Mouse (Mus musculus): ENCODE results near the gene Zfp296. TPM values are rescaled to one million over a fixed set of nuclear protein-coding genes. Genes with fewer than 3 reads are reported as not detected.

The Zfp296 gene
- polyA plus RNA-seq, 1 experiment = not detected

DNA sequence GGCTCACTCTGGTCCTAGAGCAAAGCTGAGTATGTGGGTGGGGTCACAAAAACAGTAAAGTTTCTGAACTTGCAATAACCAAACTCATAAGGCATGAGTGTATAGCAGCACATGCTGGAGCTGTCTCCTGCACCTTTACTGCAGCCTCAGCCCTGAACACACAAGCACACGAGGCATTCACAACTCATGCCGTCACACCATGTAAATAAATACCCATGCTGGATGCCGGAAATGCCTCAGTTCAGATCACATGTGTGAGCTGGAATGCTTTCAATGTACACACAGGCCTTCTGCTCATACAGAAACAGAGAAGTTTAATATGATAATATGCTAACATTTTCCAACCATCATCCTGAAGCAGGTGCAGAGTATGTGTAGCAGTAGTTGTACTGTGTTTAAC lies 31.1 kb upstream of the Zfp296 start:
- WGBS = 27% methylated on average over 3 of the region's 3 CpGs
- no peak overlapping the region for H3K27ac ChIP-seq (ENCODE audit: insufficient read depth, low read depth, low read length)
- peaks cover 41% of the 10 kb centered on the region for H3K4me1 ChIP-seq (ENCODE audit: control insufficient read depth, insufficient read depth, low read length)
- no peak for TF ChIP-seq CTCF (IDR thresholded peaks at IDR 0.05; ENCODE audit: insufficient read depth, low read depth, low read length)
- TF ChIP-seq POLR2A (IDR thresholded peaks at IDR 0.05; ENCODE audit: insufficient read depth, low read depth, low read length) = no peak
- no peak overlapping the region for H3K4me3 ChIP-seq (ENCODE audit: insufficient read depth, low read depth, low read length)

DNA sequence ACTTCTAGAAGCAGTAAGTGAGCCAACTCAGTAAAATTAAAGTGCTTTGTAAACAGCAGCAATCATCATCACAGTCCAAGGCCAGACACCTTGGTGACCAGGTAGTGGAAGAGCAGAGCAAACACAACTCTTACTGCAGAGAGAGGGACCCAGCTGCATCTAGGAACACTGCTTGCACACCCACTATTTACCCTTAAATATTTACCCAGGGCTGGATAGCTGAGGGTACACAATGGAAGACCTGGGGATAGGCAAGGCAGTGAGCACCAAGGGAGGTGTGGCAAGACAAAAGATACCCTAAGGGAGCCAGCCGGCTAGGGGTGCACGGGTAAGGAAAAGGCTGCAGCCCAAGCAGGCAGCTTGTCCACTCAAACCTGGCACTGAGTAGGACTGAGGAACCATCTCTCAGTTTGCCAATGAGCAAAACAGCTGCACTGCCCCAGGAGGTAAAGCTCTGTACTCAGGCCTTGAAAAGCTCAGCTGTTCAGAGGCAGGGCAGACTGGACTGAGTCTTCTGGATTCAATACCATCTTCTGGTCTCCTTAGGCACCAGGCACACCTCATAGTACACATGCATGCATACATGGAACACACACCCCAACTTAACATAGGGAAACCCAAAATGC lies 29.6 kb upstream of the Zfp296 start:
- WGBS = 48% methylated on average over 2 of the region's 2 CpGs
- H3K27ac ChIP-seq (ENCODE audit: insufficient read depth, low read depth, low read length) = no peak overlapping the region
- TF ChIP-seq POLR2A (IDR thresholded peaks at IDR 0.05; ENCODE audit: insufficient read depth, low read depth, low read length) = no peak
- no peak for TF ChIP-seq CTCF (IDR thresholded peaks at IDR 0.05; ENCODE audit: insufficient read depth, low read depth, low read length)

DNA sequence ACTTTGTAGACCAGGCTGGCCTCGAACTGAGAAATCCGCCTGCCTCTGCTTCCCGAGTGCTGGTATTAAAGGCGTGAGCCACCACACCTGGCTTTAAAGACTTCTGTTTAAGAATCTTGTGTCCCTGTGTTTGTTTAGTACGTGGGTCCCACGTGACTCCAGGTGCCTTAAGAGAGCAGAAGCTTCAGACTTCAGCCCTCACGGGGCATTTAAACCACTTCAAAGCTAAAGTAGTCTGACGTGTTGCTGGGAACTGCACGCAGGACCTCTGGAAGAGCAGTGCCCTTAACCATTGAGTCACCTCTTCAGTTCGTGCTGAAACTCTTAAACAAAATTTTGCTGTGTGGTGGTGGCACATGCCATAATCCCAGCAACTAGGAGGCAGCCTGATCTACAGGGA lies 27.7 kb upstream of the Zfp296 start:
- WGBS = 94% methylated on average over 10 of the region's 10 CpGs

More for the DNA sequence above, 29.6 kb upstream of the Zfp296 start:
- Histone ChIP-seq H3K4me3 (ENCODE audit: insufficient read depth, low read depth, low read length) (no peak overlapping the region), H3K4me1 (ENCODE audit: control insufficient read depth, insufficient read depth, low read length) (peaks cover 35% of the 10 kb centered on the region)

DNA sequence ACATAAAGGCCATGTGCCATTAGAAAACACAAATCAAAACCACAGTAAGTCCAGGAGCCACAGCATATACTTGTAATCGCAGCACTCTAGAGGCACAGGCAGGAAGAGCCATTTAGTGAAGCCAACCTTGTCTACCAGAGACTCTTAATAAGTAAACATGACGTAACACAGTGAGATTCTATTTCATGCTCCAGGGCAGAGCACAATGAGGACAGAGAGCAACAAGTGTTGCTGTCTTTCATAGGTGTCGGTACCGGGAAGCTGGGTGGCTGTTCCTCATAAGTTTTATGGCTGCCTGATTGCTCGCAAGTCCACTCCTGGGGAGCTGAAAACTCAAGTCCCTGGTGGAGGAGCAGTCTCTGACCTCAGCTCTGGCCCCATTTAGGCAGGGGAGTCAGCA lies 25.5 kb upstream of the Zfp296 start:
- WGBS = 79% methylated on average over 5 of the region's 5 CpGs
- TF ChIP-seq POLR2A (IDR thresholded peaks at IDR 0.05; ENCODE audit: insufficient read depth, low read depth, low read length) (no peak), CTCF (IDR thresholded peaks at IDR 0.05; ENCODE audit: insufficient read depth, low read depth, low read length) (no peak)
- H3K27ac ChIP-seq (ENCODE audit: insufficient read depth, low read depth, low read length) = no peak overlapping the region
- H3K4me3 ChIP-seq (ENCODE audit: insufficient read depth, low read depth, low read length) = no peak overlapping the region
- peaks cover 48% of the 10 kb centered on the region for H3K4me1 ChIP-seq (ENCODE audit: control insufficient read depth, insufficient read depth, low read length)

More for the DNA sequence above, 27.7 kb upstream of the Zfp296 start:
- TF ChIP-seq CTCF (IDR thresholded peaks at IDR 0.05; ENCODE audit: insufficient read depth, low read depth, low read length) = no peak
- Histone ChIP-seq H3K4me3 (ENCODE audit: insufficient read depth, low read depth, low read length) (no peak overlapping the region), H3K27ac (ENCODE audit: insufficient read depth, low read depth, low read length) (no peak overlapping the region), H3K4me1 (ENCODE audit: control insufficient read depth, insufficient read depth, low read length) (peaks cover 48% of the 10 kb centered on the region)

DNA sequence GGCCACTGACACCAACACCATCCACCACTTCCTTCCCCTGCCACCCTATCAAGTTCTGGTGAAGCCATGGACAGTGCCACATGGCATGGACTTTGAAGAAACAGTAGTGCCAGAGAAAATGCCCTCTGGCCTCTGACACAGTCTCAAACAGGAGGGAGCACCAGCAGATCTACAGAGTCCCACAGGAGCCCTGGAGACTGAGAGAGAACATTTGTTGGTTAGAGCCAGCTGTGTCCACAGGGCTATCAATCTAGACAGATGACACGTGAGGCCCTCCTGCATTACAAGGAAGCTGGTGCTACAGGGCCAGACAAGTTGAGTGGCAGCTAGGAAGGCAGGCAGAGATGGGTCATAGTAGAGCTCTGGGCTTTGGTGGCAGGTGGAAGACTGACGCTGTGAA lies 24.6 kb upstream of the Zfp296 start:
- no peak for TF ChIP-seq CTCF (IDR thresholded peaks at IDR 0.05; ENCODE audit: insufficient read depth, low read depth, low read length)
- no peak for TF ChIP-seq POLR2A (IDR thresholded peaks at IDR 0.05; ENCODE audit: insufficient read depth, low read depth, low read length)
- Histone ChIP-seq H3K4me3 (ENCODE audit: insufficient read depth, low read depth, low read length) (no peak overlapping the region), H3K4me1 (ENCODE audit: control insufficient read depth, insufficient read depth, low read length) (peaks cover 53% of the 10 kb centered on the region), H3K27ac (ENCODE audit: insufficient read depth, low read depth, low read length) (no peak overlapping the region)
- 69% methylated on average over 2 of the region's 2 CpGs for WGBS

DNA sequence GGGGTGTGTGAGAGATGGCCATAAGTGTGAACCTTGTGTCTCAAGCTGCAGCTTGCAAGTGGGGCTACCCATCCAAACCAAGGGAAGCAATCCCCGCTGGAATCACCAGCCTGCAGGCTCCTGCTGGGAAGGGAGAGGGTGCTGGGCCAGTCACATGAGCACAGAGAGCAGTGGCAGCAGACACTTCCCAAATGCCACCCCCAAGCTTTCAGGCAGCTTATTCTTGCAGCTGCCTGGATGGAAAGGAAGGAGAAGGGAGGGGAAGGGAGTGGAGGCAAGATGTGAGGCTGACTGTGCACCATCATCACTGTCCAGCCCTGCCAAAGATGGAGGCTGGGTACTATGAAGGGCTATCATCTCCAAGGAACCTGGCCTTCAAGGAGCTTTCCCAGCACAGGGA lies 22.9 kb upstream of the Zfp296 start:
- 10% methylated on average over 1 of the region's 1 CpGs for WGBS
- Histone ChIP-seq H3K4me1 (ENCODE audit: control insufficient read depth, insufficient read depth, low read length) (peaks cover 62% of the 10 kb centered on the region), H3K4me3 (ENCODE audit: insufficient read depth, low read depth, low read length) (no peak overlapping the region), H3K27ac (ENCODE audit: insufficient read depth, low read depth, low read length) (peak overlapping the region; percentile 81)
- TF ChIP-seq CTCF (IDR thresholded peaks at IDR 0.05; ENCODE audit: insufficient read depth, low read depth, low read length) (no peak), POLR2A (IDR thresholded peaks at IDR 0.05; ENCODE audit: insufficient read depth, low read depth, low read length) (no peak)

DNA sequence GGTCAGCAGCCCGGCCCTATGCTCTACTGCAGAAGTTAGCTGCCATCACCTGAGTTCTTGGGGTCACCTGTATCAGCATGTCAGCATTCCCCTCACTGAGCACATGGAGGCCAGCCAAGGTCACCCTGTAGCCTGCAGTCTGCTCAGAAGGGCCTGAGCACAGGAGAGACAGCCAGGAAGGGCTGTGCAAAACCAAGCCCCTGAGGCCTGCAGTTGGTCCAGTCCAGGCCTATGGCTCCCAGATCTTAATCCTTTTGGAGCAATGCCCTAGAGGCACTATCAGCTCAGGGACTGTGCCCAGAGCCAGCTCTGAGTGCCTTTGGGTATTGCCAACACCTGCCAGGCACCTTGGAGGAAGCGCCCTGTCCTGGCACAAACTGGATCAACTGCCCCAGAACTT lies 20.0 kb upstream of the Zfp296 start:
- Histone ChIP-seq H3K4me1 (ENCODE audit: control insufficient read depth, insufficient read depth, low read length) (peaks cover 67% of the 10 kb centered on the region), H3K4me3 (ENCODE audit: insufficient read depth, low read depth, low read length) (no peak overlapping the region), H3K27ac (ENCODE audit: insufficient read depth, low read depth, low read length) (no peak overlapping the region)
- 87% methylated on average over 2 of the region's 2 CpGs for WGBS
- no peak for TF ChIP-seq CTCF (IDR thresholded peaks at IDR 0.05; ENCODE audit: insufficient read depth, low read depth, low read length)
- no peak for TF ChIP-seq POLR2A (IDR thresholded peaks at IDR 0.05; ENCODE audit: insufficient read depth, low read depth, low read length)

DNA sequence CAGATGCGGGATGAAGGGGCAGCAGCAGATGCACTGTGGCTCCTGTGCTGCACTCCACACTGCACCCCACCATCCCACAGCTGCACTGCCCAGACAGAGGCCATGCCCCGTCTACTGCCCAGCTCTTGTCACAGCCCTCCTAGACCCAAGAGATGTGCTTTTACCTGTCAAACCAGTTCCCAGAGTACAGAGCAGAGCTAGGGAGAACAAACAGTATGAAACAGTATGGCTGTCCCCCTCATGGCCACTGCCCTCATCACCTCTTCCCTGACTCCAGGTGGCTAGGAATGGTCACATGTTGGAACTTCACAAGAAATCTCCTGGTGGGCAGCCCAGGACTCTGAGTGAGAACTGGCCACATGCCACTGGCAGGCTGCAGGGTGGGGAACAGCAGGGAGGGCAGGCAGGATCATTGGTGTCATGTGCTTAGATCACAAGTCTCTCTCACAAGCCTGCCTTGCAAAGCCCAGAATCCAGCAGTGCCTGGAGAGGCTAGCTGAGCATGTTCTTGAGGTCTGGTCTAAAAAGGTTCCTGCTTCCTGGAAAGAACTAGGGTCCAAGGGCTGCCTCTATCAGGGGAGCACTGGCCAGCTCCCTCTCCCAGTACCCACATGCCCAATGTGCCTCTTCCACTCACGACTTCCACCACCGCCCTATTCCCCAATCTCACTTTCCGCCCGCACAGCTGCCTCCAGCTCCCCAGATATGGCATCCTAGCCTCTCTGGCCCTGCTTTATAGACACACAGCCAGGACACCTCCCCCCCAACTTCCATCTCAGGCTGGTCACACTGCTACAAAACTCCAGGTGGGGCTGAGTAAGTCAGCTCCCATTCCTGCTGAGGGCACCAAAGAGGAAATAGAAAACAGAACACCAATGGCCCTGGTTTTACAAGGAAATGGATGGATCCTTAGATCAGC lies 18.8 kb upstream of the Zfp296 start:
- TF ChIP-seq CTCF (IDR thresholded peaks at IDR 0.05; ENCODE audit: insufficient read depth, low read depth, low read length) (no peak), POLR2A (IDR thresholded peaks at IDR 0.05; ENCODE audit: insufficient read depth, low read depth, low read length) (no peak)
- Histone ChIP-seq H3K4me3 (ENCODE audit: insufficient read depth, low read depth, low read length) (no peak overlapping the region), H3K4me1 (ENCODE audit: control insufficient read depth, insufficient read depth, low read length) (peaks cover 60% of the 10 kb centered on the region), H3K27ac (ENCODE audit: insufficient read depth, low read depth, low read length) (0 out of 2 replicates have a peak overlapping the region, but pooled peaks have one; percentile 2)
- 65% methylated on average over 6 of the region's 6 CpGs for WGBS

DNA sequence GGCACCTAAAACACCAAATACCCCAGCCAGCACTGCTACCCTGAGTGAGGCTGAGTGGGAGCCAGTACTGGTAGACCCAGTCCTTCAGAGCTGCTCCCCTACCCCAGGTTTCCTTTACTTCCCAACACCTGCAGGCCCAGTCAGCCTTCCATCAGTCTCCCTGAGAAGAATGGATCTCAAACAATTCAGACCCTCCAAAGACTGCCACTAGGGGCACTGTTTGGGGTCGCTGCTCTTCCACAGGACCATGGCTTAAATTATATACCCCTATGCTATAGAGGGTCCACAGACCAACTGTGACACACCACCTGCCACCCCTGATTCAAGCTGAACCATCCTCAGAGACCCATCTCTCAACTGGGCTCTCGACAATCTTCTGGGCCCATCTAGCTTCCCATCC lies 18.1 kb upstream of the Zfp296 start:
- Histone ChIP-seq H3K4me3 (ENCODE audit: insufficient read depth, low read depth, low read length) (no peak overlapping the region), H3K27ac (ENCODE audit: insufficient read depth, low read depth, low read length) (0 out of 2 replicates have a peak overlapping the region, but pooled peaks have one; percentile 2), H3K4me1 (ENCODE audit: control insufficient read depth, insufficient read depth, low read length) (peaks cover 56% of the 10 kb centered on the region)
- no peak for TF ChIP-seq POLR2A (IDR thresholded peaks at IDR 0.05; ENCODE audit: insufficient read depth, low read depth, low read length)
- TF ChIP-seq CTCF (IDR thresholded peaks at IDR 0.05; ENCODE audit: insufficient read depth, low read depth, low read length) = no peak
- 42% methylated on average over 2 of the region's 2 CpGs for WGBS
